In the genomic region with DNA sequence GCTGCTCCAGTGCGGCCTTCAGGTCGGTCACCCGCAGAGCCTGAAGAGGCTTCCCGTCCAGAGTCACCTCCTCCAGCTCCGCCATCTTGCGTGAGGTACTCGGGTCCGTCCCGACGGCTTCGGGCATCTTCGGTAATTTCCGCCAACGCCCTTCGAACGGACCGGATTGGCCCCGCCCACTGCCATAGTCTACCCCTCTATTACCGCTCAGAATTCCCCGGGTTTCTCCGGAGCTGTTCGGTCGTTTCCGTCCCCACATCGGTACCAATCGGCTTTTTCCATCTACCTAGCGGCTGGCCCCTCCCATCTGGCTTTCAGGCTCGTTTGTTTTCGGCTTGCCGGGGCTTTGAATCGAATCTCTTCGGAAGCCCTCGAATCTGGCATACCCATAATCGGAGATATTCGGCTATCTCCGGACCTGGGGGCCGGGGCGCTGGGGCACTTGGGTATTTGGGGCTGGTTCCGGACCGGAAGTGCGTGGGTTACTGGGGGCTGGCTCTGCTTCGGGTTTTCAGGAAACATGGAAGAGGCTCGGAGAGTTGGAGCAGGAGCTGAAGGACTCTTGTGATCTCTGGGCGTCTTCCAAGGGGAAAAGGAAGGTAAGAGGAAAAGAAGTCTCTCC, we compare ENCODE assay signal across 8 mouse cellular contexts. TPM values are rescaled to one million over a fixed set of nuclear protein-coding genes. Genes with fewer than 3 reads are reported as not detected.
DNase-seq lines count a peak whose midpoint lies in the region; ATAC-seq and TF ChIP-seq lines count a peak whose summit lies in the region.

A gene (minus strand): TSS at position 410 of the 622 bp plus-strand sequence.

- H3K27ac ChIP-seq in embryonic facial prominence, embryonic 13.5 days: peak within 1 kb of the TSS; percentile 96
- H3K27ac ChIP-seq in kidney, adult 2 months (ENCODE audit: insufficient read depth, low read depth, low read length): peak within 1 kb of the TSS; percentile 99
- H3K27ac ChIP-seq in limb, embryonic 12.5 days: peak within 1 kb of the TSS; percentile 95
- peak within 1 kb of the TSS; percentile 94 for H3K27ac ChIP-seq in midbrain, embryonic 15.5 days
- peak within 1 kb of the TSS; percentile 98 for H3K27ac ChIP-seq in spleen, adult 2 months (ENCODE audit: insufficient read depth, low read length)

- no peaks in the 10 kb centered on the region for H3K9me3 ChIP-seq in embryonic facial prominence, embryonic 13.5 days
- no peaks in the 10 kb centered on the region for H3K9me3 ChIP-seq in limb, embryonic 12.5 days
- no peaks in the 10 kb centered on the region for H3K9me3 ChIP-seq in midbrain, embryonic 15.5 days

- H3K4me3 ChIP-seq in embryonic facial prominence, embryonic 13.5 days: peak within 1 kb of the TSS; percentile 84
- peak within 1 kb of the TSS; percentile 98 for H3K4me3 ChIP-seq in kidney, adult 2 months (ENCODE audit: insufficient read depth, low read depth, low read length)
- H3K4me3 ChIP-seq in limb, embryonic 12.5 days (replicated peaks): peak within 1 kb of the TSS; percentile 80
- peak within 1 kb of the TSS; percentile 60 for H3K4me3 ChIP-seq in midbrain, embryonic 15.5 days
- peak within 1 kb of the TSS; percentile 98 for H3K4me3 ChIP-seq in spleen, adult 2 months (ENCODE audit: extremely low read depth, insufficient read depth, insufficient read length)

- peak; percentile 80 for TF ChIP-seq POLR2A in kidney, adult 2 months (IDR thresholded peaks at IDR 0.05; ENCODE audit: low read depth, low read length)
- peak; percentile 94 for TF ChIP-seq POLR2A in spleen, adult 2 months (IDR thresholded peaks at IDR 0.05; ENCODE audit: low read depth, low read length)

- peak; percentile 96 for DNase-seq in 3134 (ENCODE audit: extremely low read depth, insufficient read length, low spot score)
- DNase-seq in adrenal gland, postnatal 36 days: peak; percentile 99 to 100
- peak; percentile 100 for DNase-seq in heart, adult 18-20 months
- peak; percentile 100 for DNase-seq in kidney, adult 2 months
- peak; percentile 99 to 100 for DNase-seq in spleen, adult 2 months (ENCODE audit: low read depth in 1 of 2, low spot score in 2 of 2)

- H3K4me2 ChIP-seq in embryonic facial prominence, embryonic 13.5 days: peak within 1 kb of the TSS; percentile 69
- peak within 1 kb of the TSS; percentile 86 for H3K4me2 ChIP-seq in limb, embryonic 12.5 days
- peak within 1 kb of the TSS; percentile 76 for H3K4me2 ChIP-seq in midbrain, embryonic 15.5 days

- peaks cover 30% of the 10 kb centered on the region for H3K36me3 ChIP-seq in embryonic facial prominence, embryonic 13.5 days
- H3K36me3 ChIP-seq in kidney, adult 2 months (ENCODE audit: control insufficient read depth, insufficient read depth, low read length): no peaks in the 10 kb centered on the region; the same call in none of the 2 replicates
- H3K36me3 ChIP-seq in limb, embryonic 12.5 days: peaks cover 46% of the 10 kb centered on the region
- peaks cover 14% of the 10 kb centered on the region; the same call in 1 of the 2 replicates for H3K36me3 ChIP-seq in midbrain, embryonic 15.5 days (replicated peaks)
- peaks cover 15% of the 10 kb centered on the region for H3K36me3 ChIP-seq in spleen, adult 2 months (ENCODE audit: control insufficient read depth, insufficient read depth, low read length)

- peak; percentile 98 for ATAC-seq in embryonic facial prominence, embryonic 13.5 days (ENCODE audit: insufficient number of reproducible peaks, insufficient read depth, low FRiP score, low TSS enrichment, low read depth)
- peak; percentile 97 for ATAC-seq in limb, embryonic 12.5 days (ENCODE audit: insufficient number of reproducible peaks, insufficient read depth, low FRiP score, low TSS enrichment, low read depth)
- peak; percentile 98 for ATAC-seq in midbrain, embryonic 15.5 days (replicated peaks)

- H3K9ac ChIP-seq in embryonic facial prominence, embryonic 13.5 days: peak within 1 kb of the TSS; percentile 97
- peak within 1 kb of the TSS; percentile 95 for H3K9ac ChIP-seq in limb, embryonic 12.5 days (replicated peaks)
- peak within 1 kb of the TSS; percentile 87 for H3K9ac ChIP-seq in midbrain, embryonic 15.5 days

- H3K27me3 ChIP-seq in embryonic facial prominence, embryonic 13.5 days: no peaks in the 10 kb centered on the region
- H3K27me3 ChIP-seq in kidney, adult 2 months (replicated peaks; ENCODE audit: control insufficient read depth, insufficient read depth, low read length): no peaks in the 10 kb centered on the region
- H3K27me3 ChIP-seq in limb, embryonic 12.5 days: no peaks in the 10 kb centered on the region
- H3K27me3 ChIP-seq in midbrain, embryonic 15.5 days (replicated peaks): no peaks in the 10 kb centered on the region
- H3K27me3 ChIP-seq in spleen, adult 2 months (ENCODE audit: control insufficient read depth, insufficient read depth, low read length): no peaks in the 10 kb centered on the region

- peaks cover 26% of the 10 kb centered on the region for H3K4me1 ChIP-seq in embryonic facial prominence, embryonic 13.5 days
- peaks cover 7% of the 10 kb centered on the region; the same call in 1 of the 2 replicates for H3K4me1 ChIP-seq in kidney, adult 2 months (ENCODE audit: control insufficient read depth, insufficient read depth, low read length)
- H3K4me1 ChIP-seq in limb, embryonic 12.5 days (replicated peaks): peaks cover 21% of the 10 kb centered on the region
- peaks cover 41% of the 10 kb centered on the region for H3K4me1 ChIP-seq in midbrain, embryonic 15.5 days
- H3K4me1 ChIP-seq in spleen, adult 2 months (ENCODE audit: control insufficient read depth, insufficient read depth, insufficient read length): no peaks in the 10 kb centered on the region; the same call in 1 of the 2 replicates

- WGBS in embryonic facial prominence, embryonic 13.5 days: under 1% methylated on average over 44 of the region's 44 CpGs
- WGBS in kidney, adult 2 months: under 1% methylated on average over 44 of the region's 44 CpGs
- under 1% methylated on average over 44 of the region's 44 CpGs for WGBS in limb, embryonic 12.5 days
- under 1% methylated on average over 44 of the region's 44 CpGs for WGBS in midbrain, embryonic 15.5 days
- WGBS in spleen, adult 2 months: under 1% methylated on average over 44 of the region's 44 CpGs

- TF ChIP-seq CTCF in kidney, adult 2 months (conservative IDR thresholded peaks at IDR 0.05; ENCODE audit: insufficient read depth, insufficient read length, low read depth, low read length): no peak
- TF ChIP-seq CTCF in spleen, adult 2 months (IDR thresholded peaks at IDR 0.05; ENCODE audit: extremely low read depth, insufficient read depth, insufficient read length, insufficient replicate concordance): no peak

RNA-seq across cellular contexts. Expression of the gene that starts here (rescaled TPM):
- total RNA-seq in adrenal gland, postnatal 36 days (2021): 100 to 1,000 TPM; 140 to 178 TPM
- 169 and 173 TPM in 2 replicates for polyA plus RNA-seq in embryonic facial prominence, embryonic 13.5 days (2015; fragmentation: Nextera tagmentation; extraction: Ambion mirVana)
- total RNA-seq in heart, adult 18-20 months (2021): 10 to 100 TPM; 64.7 to 81.3 TPM
- polyA plus RNA-seq in kidney, adult 2 months (2012; rRNA removed): 79.2 and 79.4 TPM in 2 replicates
- polyA plus RNA-seq in limb, embryonic 12.5 days (2016; fragmentation: Nextera tagmentation; extraction: Ambion mirVana): 148 and 175 TPM in 2 replicates
- 145 TPM in 2 replicates for polyA plus RNA-seq in midbrain, embryonic 15.5 days (2015; fragmentation: Nextera tagmentation; extraction: Ambion mirVana)
- 126 and 130 TPM in 2 replicates for polyA plus RNA-seq in spleen, adult 2 months (2012; rRNA removed)

Comparison
In these comparisons a context has a peak if more than half of its experiments do, and no peak if none do; other contexts are left out.
1. Peak in every context shown above with its lines: DNase-seq, ATAC-seq, H3K4me3 ChIP-seq and H3K27ac ChIP-seq.